In genomic region chr1:192598380-192598779, GRCm38 (mm10) we compare ENCODE assay signal across 9 mouse cellular contexts.
DNase-seq lines count a peak whose midpoint lies in the region; ATAC-seq lines count a peak whose summit lies in the region.
"Had no signal": no experiment of that assay in that cellular context is flagged by ENCODE, and none has a peak within 500 bp of the region (broad histone marks: within the 10 kb centered on the region; RNA-seq: fewer than 3 reads in every experiment).

No protein-coding gene starts in this region.

- H3K9ac ChIP-seq in forebrain, embryonic 13.5 days: no peak overlapping the region
- H3K9ac ChIP-seq in lung, embryonic 16.5 days (ENCODE audit: low read length): no peak overlapping the region
- H3K9ac ChIP-seq: heart, embryonic 13.5 days had no signal

- H3K27ac ChIP-seq in forebrain, embryonic 13.5 days: no peak overlapping the region
- H3K27ac ChIP-seq in lung, embryonic 16.5 days (ENCODE audit: low read length): no peak overlapping the region
- H3K27ac ChIP-seq: heart, embryonic 13.5 days had no signal

- H3K27me3 ChIP-seq in forebrain, embryonic 13.5 days: no peaks in the 10 kb centered on the region
- no peaks in the 10 kb centered on the region for H3K27me3 ChIP-seq in lung, embryonic 16.5 days (ENCODE audit: control insufficient read depth, insufficient read depth, low read depth, low read length)
- H3K27me3 ChIP-seq: heart, embryonic 13.5 days had no signal

- WGBS in forebrain, embryonic 13.5 days: 44% methylated on average over 2 of the region's 2 CpGs
- 40% methylated on average over 2 of the region's 2 CpGs for WGBS in lung, embryonic 16.5 days

- H3K4me2 ChIP-seq in forebrain, embryonic 13.5 days: no peak overlapping the region
- no peak overlapping the region for H3K4me2 ChIP-seq in lung, embryonic 16.5 days (ENCODE audit: low read depth, low read length)
- H3K4me2 ChIP-seq: heart, embryonic 13.5 days had no signal

- no peak overlapping the region for H3K4me3 ChIP-seq in forebrain, embryonic 13.5 days
- H3K4me3 ChIP-seq in lung, embryonic 16.5 days (ENCODE audit: low read length): no peak overlapping the region
- H3K4me3 ChIP-seq: heart, embryonic 13.5 days had no signal

- intact Hi-C loops in heart, postnatal 36 days (cut with DNase I): loop anchor here (1.0 to 2.0 kb wide), 2 partner anchors 112 to 408 kb away; partner anchors contain the start of gene Kcnh1

- H3K4me1 ChIP-seq in forebrain, embryonic 13.5 days: no peaks in the 10 kb centered on the region
- no peaks in the 10 kb centered on the region for H3K4me1 ChIP-seq in lung, embryonic 16.5 days (replicated peaks; ENCODE audit: control insufficient read depth, insufficient read depth, low read length)

- peak; percentile 93 for ATAC-seq in cerebellum, adult (ENCODE audit: insufficient number of reproducible peaks, low FRiP score, low TSS enrichment)
- peak; percentile 94 for ATAC-seq in forebrain, embryonic 13.5 days
- peak; percentile 70; the same call in 1 of the 2 replicates for ATAC-seq in lung, embryonic 16.5 days (ENCODE audit: low read depth)

- no peaks in the 10 kb centered on the region for H3K36me3 ChIP-seq in forebrain, embryonic 13.5 days (ENCODE audit: poor library complexity, severe bottlenecking)
- H3K36me3 ChIP-seq in lung, embryonic 16.5 days (ENCODE audit: control insufficient read depth, insufficient read depth, low read length): no peaks in the 10 kb centered on the region
- H3K36me3 ChIP-seq: heart, embryonic 13.5 days had no signal

- DNase-seq in ES-CJ7 (ENCODE audit: low read depth, low spot score): peak; percentile 74
- peak; percentile 74 to 77 for DNase-seq in heart, postnatal 36 days
- DNase-seq in layer of hippocampus, adult 11-12 months (ENCODE audit: low spot score): peak; percentile 91
- DNase-seq in retina, adult 2 months (ENCODE audit: low read depth, low spot score): peak; percentile 44
- peak; percentile 46 for DNase-seq in thymus, postnatal 25 days

- H3K9me3 ChIP-seq in forebrain, embryonic 13.5 days (replicated peaks): no peaks in the 10 kb centered on the region
- no peaks in the 10 kb centered on the region for H3K9me3 ChIP-seq in lung, embryonic 16.5 days (ENCODE audit: control insufficient read depth, low read length)
- H3K9me3 ChIP-seq: heart, embryonic 13.5 days had no signal
